Mouse (Mus musculus) spleen, adult 2 months (tissue): Measurements from ENCODE around the gene Tbc1d21.

Experiments
- CTCF ChIP-seq: fragments of 200-500 bp; IDR thresholded peaks from 2 replicates; pipeline ENCODE4 v1.5.1; 2011; ENCODE audit warnings: mild to moderate bottlenecking, inconsistent platforms; ENCODE audit not compliant: insufficient read depth, insufficient read length, insufficient replicate concordance; ENCODE audit errors: extremely low read depth
- POLR2A ChIP-seq: fragments of 200-500 bp; IDR thresholded peaks from 2 replicates; pipeline ENCODE4 v1.6.1; 2011; ENCODE audit warnings: low read depth, low read length, inconsistent platforms

GRCm38 (mm10) chr9:58318317-58318716, 51.9 kb downstream of the Tbc1d21 start:
- no peak for TF ChIP-seq POLR2A
- TF ChIP-seq CTCF: no peak
